Mouse (Mus musculus): Measurements from ENCODE around the gene Mrps34. TPM values are rescaled to one million over a fixed set of nuclear protein-coding genes. Genes with fewer than 3 reads are reported as not detected.
A peak's percentile ranks its signal among the peaks of the same experiment; 100 is the strongest.

Mrps34 gene
- polyA plus RNA-seq, 1 experiment from 2014 or later = 111 TPM

DNA sequence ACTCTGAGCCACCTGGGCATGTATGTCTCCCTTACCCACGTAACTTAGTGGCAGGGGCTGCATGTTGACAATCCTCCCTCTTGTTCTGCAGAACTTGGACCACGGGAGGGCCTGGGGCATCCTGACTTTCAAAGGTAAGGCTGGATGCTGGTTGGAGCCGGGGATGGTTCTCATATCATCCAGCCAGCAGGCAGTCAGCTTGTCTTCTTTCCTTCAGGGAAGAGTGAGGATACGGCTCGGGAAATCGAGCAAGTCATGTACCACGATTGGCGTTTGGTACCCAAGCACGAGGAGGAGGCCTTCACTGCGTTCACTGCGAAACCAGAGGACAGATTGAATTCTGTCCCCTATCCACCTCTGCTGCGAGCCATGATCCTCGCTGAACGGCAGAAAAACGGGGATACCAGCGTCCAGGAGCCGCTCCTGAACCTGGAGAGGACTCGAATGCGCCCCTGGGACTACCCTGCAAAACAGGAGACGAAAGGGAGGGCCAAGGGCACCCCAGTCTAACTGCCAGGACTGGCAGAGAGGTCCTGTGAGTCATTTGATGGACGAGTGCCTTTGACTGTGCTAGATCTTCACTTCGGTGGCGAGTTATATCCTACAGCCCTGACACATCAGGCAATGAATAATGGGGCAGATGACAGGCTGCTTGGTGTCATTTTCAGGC, 790 bp downstream of the Mrps34 start:
- WGBS = 10% methylated on average over 23 of the region's 23 CpGs
- Histone ChIP-seq H3K4me2 (replicated peaks) (peak overlapping the region; percentile 92), H3K36me3 (peaks cover 50% of the 10 kb centered on the region), H3K9me3 (no peaks in the 10 kb centered on the region), H3K9ac (peak overlapping the region; percentile 83), H3K4me3 (replicated peaks) (peak overlapping the region; percentile 91), H3K27ac (peak overlapping the region; percentile 87), H3K27me3 (replicated peaks) (no peaks in the 10 kb centered on the region), H3K4me1 (replicated peaks) (peaks cover 29% of the 10 kb centered on the region)
- ATAC-seq = peak; percentile 11; the same call in 1 of the 2 replicates

DNA sequence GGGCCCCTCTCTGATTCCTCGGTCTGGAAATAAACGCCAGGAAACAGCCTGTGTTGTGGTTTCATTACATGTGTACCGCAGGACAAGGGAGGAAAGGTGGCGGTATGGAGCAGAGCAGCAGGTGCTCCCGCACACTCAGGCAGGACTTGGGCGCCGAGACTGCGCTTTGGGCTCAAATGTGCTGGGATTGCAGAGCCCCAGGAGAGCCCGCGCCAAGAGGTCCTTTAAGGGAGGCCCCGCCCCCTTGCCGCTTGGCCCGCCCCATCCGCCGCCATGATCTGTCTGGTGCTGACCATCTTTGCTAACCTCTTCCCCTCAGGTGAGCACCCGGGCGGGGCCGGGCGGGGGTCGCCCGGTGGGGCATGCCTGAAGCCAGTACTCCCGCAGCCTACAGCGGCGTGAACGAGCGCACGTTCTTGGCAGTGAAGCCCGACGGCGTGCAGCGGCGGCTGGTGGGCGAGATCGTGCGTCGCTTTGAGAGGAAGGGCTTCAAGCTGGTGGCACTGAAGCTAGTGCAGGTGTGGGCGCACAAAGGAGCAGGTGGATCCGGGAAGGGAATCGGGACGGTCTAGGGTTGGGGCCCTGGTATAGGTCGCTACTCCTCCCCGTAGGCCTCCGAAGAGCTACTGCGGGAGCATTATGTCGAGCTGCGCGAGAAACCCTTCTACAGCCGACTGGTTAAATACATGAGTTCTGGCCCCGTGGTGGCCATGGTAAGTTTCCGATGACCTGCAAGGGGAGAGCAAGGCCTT, 1.5 kb downstream of the Mrps34 start, which contains the start of gene Nme3:
Gene Nme3 (plus strand): TSS at position 260 of the 752 bp plus-strand sequence.
- ATAC-seq = peak; percentile 85
- H3K4me1 ChIP-seq (replicated peaks) = peaks cover 29% of the 10 kb centered on the region
- peak within 1 kb of the TSS; percentile 92 for H3K4me2 ChIP-seq (replicated peaks)
- 1% methylated on average over 50 of the region's 50 CpGs for WGBS
- peak within 1 kb of the TSS; percentile 87 for H3K27ac ChIP-seq
- H3K9ac ChIP-seq = peak within 1 kb of the TSS; percentile 83
- no peaks in the 10 kb centered on the region for H3K27me3 ChIP-seq (replicated peaks)
- H3K4me3 ChIP-seq (replicated peaks) = peak within 1 kb of the TSS; percentile 91
- H3K9me3 ChIP-seq = no peaks in the 10 kb centered on the region
- H3K36me3 ChIP-seq = peaks cover 50% of the 10 kb centered on the region

DNA sequence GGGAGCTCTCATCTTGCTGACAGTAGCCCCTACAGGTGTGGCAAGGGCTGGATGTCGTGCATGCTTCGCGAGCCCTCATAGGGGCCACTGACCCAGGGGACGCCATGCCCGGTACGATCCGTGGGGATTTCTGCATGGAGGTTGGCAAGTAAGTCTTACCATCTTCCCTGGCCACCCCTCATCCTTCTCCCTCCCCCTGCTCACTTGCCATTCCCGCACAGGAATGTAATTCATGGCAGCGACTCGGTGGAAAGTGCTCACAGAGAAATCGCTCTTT, 2.0 kb downstream of the Mrps34 start:
- no peak for ATAC-seq
- Histone ChIP-seq H3K4me3 (replicated peaks) (peak overlapping the region; percentile 91), H3K4me1 (replicated peaks) (peaks cover 29% of the 10 kb centered on the region), H3K9ac (peak overlapping the region; percentile 83), H3K27me3 (replicated peaks) (no peaks in the 10 kb centered on the region), H3K9me3 (no peaks in the 10 kb centered on the region), H3K36me3 (peaks cover 55% of the 10 kb centered on the region), H3K27ac (peak overlapping the region; percentile 87; the same call in 1 of the 2 replicates), H3K4me2 (replicated peaks) (peak overlapping the region; percentile 92)
- WGBS = 28% methylated on average over 11 of the region's 11 CpGs

DNA sequence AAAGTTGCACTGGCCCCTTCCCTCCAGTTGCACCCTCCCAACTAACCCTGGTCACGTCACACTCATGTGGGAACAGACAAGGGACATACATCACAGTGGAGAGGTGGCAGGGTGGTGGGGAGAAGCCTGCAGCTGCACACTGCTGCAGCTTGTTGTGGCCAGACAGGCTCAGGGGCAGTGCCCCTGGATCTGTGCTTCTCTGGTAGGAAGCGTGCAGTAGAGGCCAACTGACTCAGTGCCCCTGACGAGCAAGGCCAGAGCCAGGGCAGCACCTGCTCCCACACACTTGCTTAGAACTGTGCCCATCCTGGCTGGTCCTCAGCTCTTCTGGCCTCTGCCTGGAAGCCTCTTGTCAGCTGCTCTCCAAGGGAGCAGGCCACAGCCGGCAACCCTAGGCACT, 2.7 kb downstream of the Mrps34 start:
- 81% methylated on average over 4 of the region's 4 CpGs for WGBS
- Histone ChIP-seq H3K4me3 (replicated peaks) (peak overlapping the region; percentile 91), H3K9ac (0 out of 2 replicates have a peak overlapping the region, but pooled peaks have one; percentile 83)

DNA sequence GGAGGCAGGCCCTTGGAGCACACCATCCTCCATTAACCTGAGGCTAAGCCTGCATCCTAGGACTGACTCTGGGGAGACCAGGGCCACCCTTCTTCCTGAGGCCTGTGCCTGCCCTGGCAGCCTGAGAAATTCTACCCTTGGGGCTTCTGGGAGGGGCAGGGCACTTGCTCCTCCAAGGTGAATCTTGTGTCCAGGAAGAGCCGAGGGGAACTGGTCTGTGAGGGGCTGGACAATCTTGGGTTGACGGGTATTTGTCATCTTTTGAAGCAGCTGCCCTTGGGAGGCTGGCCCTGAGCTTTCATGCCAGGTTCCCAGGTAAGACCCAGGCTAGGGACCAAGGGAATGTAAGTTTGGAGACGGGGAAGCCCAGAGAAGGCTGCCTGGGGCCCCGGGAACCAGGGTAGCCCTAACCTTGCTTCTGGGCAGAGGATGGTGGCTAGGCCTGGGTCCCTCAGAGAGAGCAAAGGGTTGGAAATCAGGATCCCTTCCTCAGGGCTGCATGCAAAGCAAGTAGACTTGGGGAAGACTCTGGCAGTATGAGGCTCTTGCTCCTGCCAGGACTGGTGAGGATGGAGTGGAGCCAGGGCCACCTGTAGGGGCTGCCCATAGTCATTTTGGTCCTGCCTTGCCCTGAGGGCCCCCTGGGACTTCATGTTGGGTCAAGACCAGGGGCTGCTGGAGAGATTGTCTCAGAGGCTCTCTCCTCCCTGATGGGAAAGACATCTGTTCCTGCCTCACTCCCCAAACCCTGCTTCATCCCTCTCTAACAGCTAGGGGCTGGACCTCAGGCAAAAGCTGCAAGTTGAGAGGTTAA, 3.3 kb downstream of the Mrps34 start:
- H3K4me1 ChIP-seq (replicated peaks) = peaks cover 29% of the 10 kb centered on the region
- H3K4me3 ChIP-seq (replicated peaks) = no peak overlapping the region
- no peak for ATAC-seq
- 65% methylated on average over 4 of the region's 4 CpGs for WGBS
- 0 out of 2 replicates have a peak overlapping the region, but pooled peaks have one; percentile 83 for H3K9ac ChIP-seq
- H3K36me3 ChIP-seq = peaks cover 54% of the 10 kb centered on the region
- peak overlapping the region; percentile 92 for H3K4me2 ChIP-seq (replicated peaks)
- H3K27me3 ChIP-seq (replicated peaks) = no peaks in the 10 kb centered on the region
- H3K27ac ChIP-seq = no peak overlapping the region
- H3K9me3 ChIP-seq = no peaks in the 10 kb centered on the region

More for the DNA sequence above, 2.7 kb downstream of the Mrps34 start:
- Histone ChIP-seq H3K9me3 (no peaks in the 10 kb centered on the region), H3K36me3 (peaks cover 54% of the 10 kb centered on the region), H3K27me3 (replicated peaks) (no peaks in the 10 kb centered on the region), H3K4me2 (replicated peaks) (peak overlapping the region; percentile 92), H3K27ac (no peak overlapping the region), H3K4me1 (replicated peaks) (peaks cover 29% of the 10 kb centered on the region)
- no peak for ATAC-seq

DNA sequence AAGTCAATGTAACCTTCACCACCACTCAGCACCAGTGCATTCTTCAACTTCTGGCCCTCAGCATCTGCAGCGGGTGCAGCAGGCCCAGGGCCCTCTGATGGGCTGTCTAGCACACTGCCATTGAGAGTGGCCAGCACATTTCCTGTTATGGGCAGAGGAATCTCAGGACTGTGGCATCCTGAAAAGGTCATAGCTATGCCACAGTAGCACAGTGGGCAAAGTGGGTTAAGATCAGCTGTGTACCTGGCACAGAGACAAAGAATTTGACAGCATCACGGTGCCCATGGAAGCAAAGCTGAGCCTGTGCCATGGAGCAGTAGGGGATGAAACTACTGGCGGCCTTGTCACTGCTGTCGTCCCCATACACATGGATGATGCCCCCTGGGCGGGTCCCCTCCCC, 4.2 kb downstream of the Mrps34 start:
- H3K4me2 ChIP-seq (replicated peaks) = no peak overlapping the region

DNA sequence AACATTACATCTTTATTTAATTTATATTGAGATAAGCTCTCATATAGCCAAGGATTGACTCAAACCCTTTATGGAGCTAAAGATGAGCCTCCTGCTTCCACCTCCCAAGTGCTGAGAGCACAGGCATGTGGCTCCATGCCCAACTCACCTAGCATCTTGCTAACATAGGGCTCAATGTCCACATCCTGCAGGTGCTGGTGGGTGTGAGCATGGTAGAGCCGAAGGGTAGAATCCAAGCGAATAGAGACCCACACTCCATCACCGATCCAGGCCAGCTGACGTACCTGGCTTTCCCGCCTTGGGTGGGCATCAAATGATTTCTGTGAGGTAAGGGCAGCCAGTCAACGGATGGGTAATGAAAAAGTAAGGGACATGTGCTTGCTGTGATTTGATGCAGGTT, 5.1 kb downstream of the Mrps34 start:
- no peak overlapping the region for H3K9ac ChIP-seq
- 92% methylated on average over 6 of the region's 6 CpGs for WGBS
- peaks cover 66% of the 10 kb centered on the region for H3K36me3 ChIP-seq
- no peak overlapping the region for H3K27ac ChIP-seq
- no peak overlapping the region for H3K4me3 ChIP-seq (replicated peaks)
- H3K4me1 ChIP-seq (replicated peaks) = peaks cover 20% of the 10 kb centered on the region
- no peak overlapping the region for H3K4me2 ChIP-seq (replicated peaks)
- no peaks in the 10 kb centered on the region for H3K27me3 ChIP-seq (replicated peaks)
- no peak for ATAC-seq
- no peaks in the 10 kb centered on the region for H3K9me3 ChIP-seq

More for the DNA sequence above, 4.2 kb downstream of the Mrps34 start:
- no peaks in the 10 kb centered on the region for H3K27me3 ChIP-seq (replicated peaks)
- no peaks in the 10 kb centered on the region for H3K9me3 ChIP-seq
- no peak for ATAC-seq
- H3K4me1 ChIP-seq (replicated peaks) = peaks cover 23% of the 10 kb centered on the region
- H3K4me3 ChIP-seq (replicated peaks) = no peak overlapping the region
- H3K9ac ChIP-seq = no peak overlapping the region
- no peak overlapping the region for H3K27ac ChIP-seq
- WGBS = 85% methylated on average over 5 of the region's 5 CpGs
- peaks cover 59% of the 10 kb centered on the region for H3K36me3 ChIP-seq

DNA sequence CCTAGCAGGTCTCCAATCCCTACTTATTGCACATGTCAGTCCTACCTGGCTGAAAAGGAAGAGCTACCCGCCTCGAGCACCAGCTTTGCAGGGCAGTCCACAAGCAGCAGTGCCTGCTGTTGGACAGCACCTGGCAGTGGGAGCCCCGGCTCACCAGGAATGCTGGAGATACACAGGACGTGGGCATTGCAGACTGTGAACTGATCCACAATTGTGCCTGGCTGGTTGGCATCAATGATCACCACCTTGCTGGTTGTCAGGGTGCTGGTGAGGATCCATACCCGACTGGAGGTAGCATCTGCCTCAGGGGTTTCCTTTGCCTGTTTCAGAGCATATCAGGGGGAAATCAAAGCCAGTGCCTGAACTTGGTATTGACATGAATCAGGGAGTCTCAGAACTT, 7.2 kb downstream of the Mrps34 start:
- Histone ChIP-seq H3K9ac (no peak overlapping the region), H3K36me3 (peaks cover 84% of the 10 kb centered on the region), H3K27me3 (replicated peaks) (no peaks in the 10 kb centered on the region), H3K9me3 (no peaks in the 10 kb centered on the region), H3K4me3 (replicated peaks) (no peak overlapping the region), H3K27ac (no peak overlapping the region), H3K4me1 (replicated peaks) (peaks cover 8% of the 10 kb centered on the region), H3K4me2 (replicated peaks) (no peak overlapping the region)
- WGBS = 92% methylated on average over 5 of the region's 5 CpGs
- no peak for ATAC-seq

DNA sequence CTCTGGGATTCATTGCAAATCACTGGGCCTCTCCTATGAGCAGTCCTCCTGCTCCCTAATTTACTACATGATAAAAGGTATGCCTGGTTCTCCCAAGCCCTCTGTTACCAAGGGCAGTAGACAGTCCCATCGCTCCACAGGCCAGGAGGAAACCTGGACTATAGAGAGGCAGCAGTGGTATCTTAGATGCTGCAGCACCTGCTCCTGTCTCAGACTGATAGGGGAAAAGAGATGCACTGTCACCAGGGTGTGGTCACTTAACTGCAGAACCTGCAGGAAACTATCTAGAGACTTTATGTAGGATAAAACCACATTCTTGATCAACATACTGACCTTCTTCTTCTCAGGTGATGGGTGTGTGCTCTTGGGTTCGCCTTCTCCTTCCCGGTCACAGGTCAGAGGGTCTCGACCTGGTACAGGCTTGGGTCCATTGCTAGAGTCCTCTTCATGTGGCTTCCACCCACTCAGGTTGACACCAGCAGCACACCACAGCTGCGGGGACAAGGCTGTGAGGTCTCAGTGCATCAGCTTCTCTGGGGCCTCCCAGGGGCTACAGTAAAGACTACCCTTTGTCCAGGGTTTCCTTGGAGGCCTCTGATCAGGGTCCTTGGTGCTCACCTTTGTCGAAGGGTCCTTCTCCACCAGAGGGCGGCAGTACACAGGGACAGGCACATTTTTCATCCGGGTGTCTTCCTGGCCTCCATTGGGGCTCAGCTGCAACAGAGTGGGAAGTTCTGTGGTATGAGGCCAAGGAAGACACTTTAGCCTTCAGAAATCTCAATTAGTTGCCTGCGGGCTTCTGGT, 8.0 kb downstream of the Mrps34 start:
- peaks cover under 1% of the 10 kb centered on the region; the same call in 1 of the 2 replicates for H3K4me1 ChIP-seq (replicated peaks)
- no peak overlapping the region for H3K27ac ChIP-seq
- no peak overlapping the region for H3K4me2 ChIP-seq (replicated peaks)
- H3K4me3 ChIP-seq (replicated peaks) = no peak overlapping the region
- ATAC-seq = peak; percentile 61; the same call in 1 of the 2 replicates
- H3K27me3 ChIP-seq (replicated peaks) = no peaks in the 10 kb centered on the region
- H3K9me3 ChIP-seq = no peaks in the 10 kb centered on the region
- peaks cover 88% of the 10 kb centered on the region for H3K36me3 ChIP-seq
- 65% methylated on average over 9 of the region's 9 CpGs for WGBS
- no peak overlapping the region for H3K9ac ChIP-seq

DNA sequence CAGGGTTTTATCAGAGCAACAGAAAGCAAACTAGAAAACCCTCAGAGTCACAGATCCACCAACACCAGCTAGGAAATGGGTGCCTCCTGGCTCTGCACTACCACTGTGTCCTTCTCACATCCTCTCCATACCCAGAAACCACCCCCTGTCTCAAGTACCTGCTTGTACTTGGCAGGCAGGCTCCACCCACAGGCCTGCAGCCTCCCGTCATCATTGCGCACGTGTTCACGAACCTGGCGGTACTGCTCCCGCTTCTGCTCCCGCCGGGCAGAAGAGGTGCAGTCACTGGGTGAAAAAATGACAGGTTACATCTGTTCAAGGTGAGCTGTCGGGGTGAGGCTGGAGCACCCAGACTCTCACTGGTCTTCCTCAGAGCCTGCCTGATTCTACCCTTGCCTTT, 8.9 kb downstream of the Mrps34 start:
- ATAC-seq = no peak
- WGBS = 88% methylated on average over 9 of the region's 9 CpGs
- H3K4me3 ChIP-seq (replicated peaks) = no peak overlapping the region
- no peaks in the 10 kb centered on the region for H3K9me3 ChIP-seq
- peaks cover 91% of the 10 kb centered on the region for H3K36me3 ChIP-seq
- H3K27ac ChIP-seq = no peak overlapping the region
- no peak overlapping the region for H3K4me2 ChIP-seq (replicated peaks)
- H3K4me1 ChIP-seq (replicated peaks) = no peaks in the 10 kb centered on the region
- no peaks in the 10 kb centered on the region for H3K27me3 ChIP-seq (replicated peaks)
- no peak overlapping the region for H3K9ac ChIP-seq

DNA sequence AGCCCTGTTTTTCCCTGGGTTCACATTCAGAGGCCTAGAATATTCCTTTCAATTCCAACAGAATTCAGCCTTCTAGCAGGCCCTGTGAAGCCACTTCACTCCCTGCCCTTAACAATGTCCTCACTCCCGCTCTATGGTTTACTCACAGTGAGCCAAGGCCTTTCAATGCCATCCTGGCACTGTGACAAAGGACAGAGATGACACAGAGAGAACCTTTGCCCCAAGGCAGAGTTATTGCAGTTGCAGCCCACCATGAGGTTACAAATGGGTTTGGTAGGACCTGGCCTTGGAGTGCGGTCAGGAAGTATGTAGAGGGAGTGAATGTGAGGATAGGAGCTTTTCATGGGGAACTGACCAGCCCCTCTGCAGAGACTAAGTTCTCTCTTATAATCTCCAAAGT, 12.7 kb downstream of the Mrps34 start:
- no peak for ATAC-seq
- H3K27ac ChIP-seq = no peak overlapping the region
- no peaks in the 10 kb centered on the region for H3K27me3 ChIP-seq (replicated peaks)
- H3K4me3 ChIP-seq (replicated peaks) = no peak overlapping the region
- H3K9me3 ChIP-seq = no peaks in the 10 kb centered on the region
- no peak overlapping the region for H3K9ac ChIP-seq
- no peak overlapping the region for H3K4me2 ChIP-seq (replicated peaks)
- H3K4me1 ChIP-seq (replicated peaks) = no peaks in the 10 kb centered on the region
- H3K36me3 ChIP-seq = peaks cover 77% of the 10 kb centered on the region
- 91% methylated on average over 2 of the region's 2 CpGs for WGBS

Measured in intestine, embryonic 15.5 days (tissue).